Mouse (Mus musculus) cerebellum, adult 2 months (tissue): ENCODE data around the gene Creb3l4.

Source experiments
- CTCF ChIP-seq: fragments of 200-500 bp; IDR thresholded peaks from 2 replicates; pipeline ENCODE4 v1.5.1; 2011; ENCODE audit warnings: low read depth, mild to moderate bottlenecking, control low read depth, low read length, moderate library complexity, borderline replicate concordance; ENCODE audit not compliant: insufficient read depth
- POLR2A ChIP-seq: fragments of 200-500 bp; IDR thresholded peaks from 2 replicates; pipeline ENCODE4 v1.6.1; 2011; ENCODE audit warnings: low read length, control low read depth, borderline replicate concordance; ENCODE audit not compliant: insufficient read depth

DNA sequence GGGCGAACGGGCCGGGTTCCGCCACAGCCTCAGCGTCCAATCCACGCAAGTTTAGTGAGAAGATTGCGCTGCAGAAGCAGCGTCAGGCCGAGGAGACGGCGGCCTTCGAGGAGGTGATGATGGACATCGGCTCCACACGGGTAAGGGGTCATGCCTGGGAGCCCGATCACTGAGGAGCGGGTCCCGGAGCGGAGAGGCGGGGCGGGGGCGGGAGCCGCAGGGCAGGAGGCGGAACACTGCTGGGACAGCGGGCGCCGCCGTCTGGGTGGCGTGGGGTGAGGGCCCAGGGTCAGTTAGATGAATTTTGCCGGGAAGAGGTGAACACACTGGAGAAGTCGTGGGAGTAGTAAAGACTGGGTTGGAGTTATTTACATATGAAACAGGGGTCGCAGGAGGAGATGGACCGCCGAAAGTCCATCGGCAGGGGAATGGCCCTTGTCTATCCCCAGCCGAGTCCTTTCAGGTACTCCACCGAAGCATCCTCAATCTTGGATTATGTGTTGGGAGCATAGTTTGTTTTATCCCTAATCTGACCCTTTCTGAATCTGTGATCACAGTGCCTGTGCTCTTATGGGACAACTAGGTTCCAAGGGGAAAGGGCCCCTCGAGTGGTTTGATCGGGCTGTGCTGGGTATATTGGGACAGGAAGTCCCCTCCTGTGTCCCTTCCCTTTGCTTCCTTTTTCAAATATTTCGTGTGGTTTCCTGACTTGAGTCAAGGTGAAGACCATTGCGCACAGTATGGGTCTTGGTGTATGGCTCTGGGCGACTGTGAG is 11.3 kb upstream of the Creb3l4 start:
- TF ChIP-seq CTCF (no peak), POLR2A (no peak)
